Mouse (Mus musculus) brain, embryonic 14.5 days (tissue): ENCODE results near the gene Cyp2u1.

Experiments
- CTCF ChIP-seq: fragments of 200-500 bp; IDR thresholded peaks from 2 replicates; pipeline ENCODE4 v1.5.1; 2012; ENCODE audit warnings: inconsistent platforms, mild to moderate bottlenecking, moderate library complexity, borderline replicate concordance; ENCODE audit not compliant: insufficient read depth, insufficient read length; ENCODE audit errors: extremely low read depth
- POLR2A ChIP-seq: fragments of 200-500 bp; IDR thresholded peaks from 2 replicates; pipeline ENCODE4 v1.6.1; 2012; ENCODE audit warnings: mild to moderate bottlenecking, inconsistent platforms, borderline replicate concordance; ENCODE audit not compliant: poor library complexity, insufficient read depth, insufficient read length, severe bottlenecking; ENCODE audit errors: extremely low read depth

DNA sequence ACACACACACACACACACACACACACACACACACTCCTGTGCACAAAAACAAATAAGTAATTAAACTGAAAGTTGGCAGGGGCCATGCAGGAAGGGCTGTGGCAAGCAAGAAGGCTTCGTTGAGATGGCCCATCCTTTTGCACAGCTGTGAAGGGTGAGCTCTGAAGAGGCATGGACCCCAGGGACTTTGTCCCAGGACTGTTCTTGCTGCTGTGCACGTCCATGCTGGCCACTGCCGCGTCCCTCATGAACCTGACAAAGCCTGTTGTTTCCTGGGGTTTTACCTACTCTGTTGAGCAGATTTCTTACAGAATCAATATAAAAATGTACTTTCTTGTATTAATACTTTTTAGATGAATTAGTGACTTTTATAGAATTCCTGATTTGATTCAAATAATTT, 11.1 kb downstream of the Cyp2u1 start:
- TF ChIP-seq CTCF (no peak), POLR2A (no peak)
